Mouse (Mus musculus) gastrocnemius, postnatal 25 days (tissue): ENCODE data around the gene Eif2s2. TPM values are rescaled to one million over a fixed set of nuclear protein-coding genes. Genes with fewer than 3 reads are reported as not detected.
"Not testable (repeated sequence)": the region's sequence is repeated elsewhere in the genome, so short reads cannot be mapped to it uniquely, and the experiment has no call there.

Source experiments
- DNase-seq: peaks from one replicate; pipeline ENCODE4 v3.0.0; 2022
- long read RNA-seq, 2 experiments: library from polyadenylated mRNA; stranded (forward); transcript quantifications; one replicate each; pipeline ENCODE4 v2.0.0; 2021
- total RNA-seq, 2 experiments: library from RNA; stranded (reverse); gene quantifications; 1 replicate in 1 of 2; 2 replicates in 1 of 2; pipeline ENCODE4 v1.2.3; 2021

Gene Eif2s2
- total RNA-seq, result 100 to 1,000 TPM in 1 of 2 experiments, 10 to 100 TPM in 1; 95.7 to 102 TPM
- long read RNA-seq, experiment 1, full-length matches to known transcripts, result 448 of 474 reads
- long read RNA-seq, experiment 1, partial matches to known transcripts, result 12 of 474 reads
- long read RNA-seq, experiment 1, other reads (novel, unspliced or antisense), result 14 of 474 reads
- long read RNA-seq, experiment 2, full-length matches to known transcripts, result 413 of 431 reads
- long read RNA-seq, experiment 2, partial matches to known transcripts, result 8 of 431 reads
- long read RNA-seq, experiment 2, other reads (novel, unspliced or antisense), result 10 of 431 reads

GRCm38 (mm10) chr2:154892201-154893044, at the start of gene Eif2s2:
Gene Eif2s2 (minus strand): TSS chr2:154892935.
- DNase-seq, result peak; percentile 97

DNA sequence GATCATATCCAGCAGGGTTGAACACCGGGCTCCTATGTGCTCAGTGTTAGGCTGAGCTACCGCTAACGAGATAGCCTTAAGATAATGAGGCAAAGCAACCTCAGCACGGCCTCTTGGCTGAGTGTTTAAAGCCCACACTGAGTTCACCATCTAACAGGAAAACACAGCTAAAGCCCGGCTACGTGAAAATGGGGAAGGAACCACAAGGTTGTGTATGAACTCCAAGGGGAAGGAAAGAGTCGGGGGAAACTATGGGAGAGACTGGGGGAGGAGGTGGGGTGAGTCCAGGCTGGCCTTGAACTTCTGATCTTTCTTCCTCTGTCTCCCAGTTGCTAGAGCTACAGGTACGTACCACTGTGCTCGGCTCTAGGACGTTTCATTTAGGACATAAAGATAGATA, 49.2 kb upstream of the Eif2s2 start:
- no peak for DNase-seq

DNA sequence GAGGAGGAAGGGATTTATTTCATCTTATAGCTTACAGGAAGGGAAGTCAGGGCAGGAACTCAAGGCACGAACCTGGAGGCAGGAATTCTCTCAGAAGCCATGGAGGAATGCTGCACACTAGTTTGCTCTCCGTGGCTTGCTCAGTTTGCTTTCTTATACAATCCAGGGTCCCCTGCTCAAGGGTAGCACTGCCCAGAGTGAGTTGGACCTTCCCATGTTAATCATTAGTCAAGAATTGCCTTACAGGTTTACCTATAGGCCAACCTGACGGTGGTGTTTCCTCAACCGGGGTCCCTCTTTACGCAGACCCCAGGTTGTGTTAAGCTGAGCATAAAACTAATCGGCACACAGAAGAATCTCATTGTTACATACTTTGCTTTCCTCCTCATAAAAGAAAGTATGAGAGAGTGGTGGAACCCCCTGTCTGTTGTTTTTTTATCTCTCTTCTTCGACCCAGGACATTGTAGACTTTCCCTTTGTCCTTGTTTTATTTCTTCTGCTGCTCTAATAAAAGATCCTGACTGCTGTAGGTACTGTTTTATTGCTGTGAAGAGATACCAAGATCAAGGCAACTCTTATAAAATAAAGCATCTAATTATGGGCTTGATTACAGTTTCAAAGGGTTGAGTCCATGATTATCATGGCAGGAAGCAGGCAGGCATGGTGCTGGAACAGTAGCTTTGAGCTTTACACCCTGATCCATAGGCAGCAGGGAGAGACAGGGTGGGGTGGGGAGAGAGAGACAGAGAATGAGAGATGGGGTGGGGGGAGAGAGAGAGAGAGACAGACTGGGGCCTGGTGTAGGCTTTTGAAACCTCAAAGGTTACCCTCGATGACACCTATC, 45.0 kb upstream of the Eif2s2 start:
- DNase-seq, result no peak

DNA sequence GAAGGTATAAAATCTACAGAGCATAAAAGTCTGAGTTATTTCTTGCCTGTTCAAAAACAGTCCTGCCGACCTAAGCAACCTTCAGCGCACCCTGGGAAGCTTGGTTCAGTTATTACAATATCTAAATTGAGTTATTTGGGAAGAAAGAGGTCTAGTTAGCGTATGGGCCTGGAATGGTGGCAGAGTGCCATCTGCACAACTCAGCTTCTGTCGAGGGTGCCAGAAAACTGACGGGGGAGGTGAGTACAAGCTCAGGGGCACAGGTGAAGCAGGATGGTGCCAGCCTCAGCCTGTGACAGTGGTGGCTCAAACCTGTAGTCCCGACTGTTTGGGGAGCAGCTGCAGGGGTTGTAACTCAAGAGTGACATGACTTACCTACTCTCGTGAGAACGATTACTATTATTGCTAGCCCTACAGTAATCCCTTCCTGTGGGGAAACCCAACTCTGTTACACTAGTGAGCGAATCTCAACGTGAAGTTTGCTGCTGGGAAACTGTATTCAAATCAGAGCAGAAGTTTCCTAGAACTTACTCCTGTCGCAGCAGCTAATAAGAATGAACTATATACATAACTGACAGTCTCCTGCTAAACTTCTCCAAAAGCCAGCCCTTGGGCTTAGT, 43.9 kb upstream of the Eif2s2 start:
- DNase-seq, result no peak

GRCm38 (mm10) chr2:154936106-154936505, 43.4 kb upstream of the Eif2s2 start:
- no peak for DNase-seq

- DNase-seq, result no peak
Measured at GRCm38 (mm10) chr2:154933884-154934283, 41.1 kb upstream of the Eif2s2 start.

- DNase-seq, result no peak
Measured at GRCm38 (mm10) chr2:154928298-154928697, 35.6 kb upstream of the Eif2s2 start.

DNA sequence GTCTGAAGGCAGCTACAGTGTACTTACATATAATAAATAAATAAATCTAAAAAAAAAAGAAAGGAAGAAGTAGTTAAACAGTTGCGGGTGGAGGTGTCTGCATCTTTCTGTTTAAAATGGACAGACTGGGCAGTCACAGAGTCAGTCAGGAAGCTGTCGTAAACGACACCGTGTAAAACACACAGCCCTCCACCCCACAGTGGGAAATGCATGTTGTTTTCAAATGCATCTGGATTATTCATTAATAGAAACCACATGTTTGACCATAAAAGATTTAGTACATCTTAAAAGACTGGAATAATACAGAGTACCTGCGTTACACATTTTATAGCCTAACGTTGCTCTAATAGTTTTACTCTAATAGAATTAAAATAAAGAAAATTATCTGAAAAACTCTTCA, 34.1 kb upstream of the Eif2s2 start:
- no peak for DNase-seq

- DNase-seq, result no peak
Measured at GRCm38 (mm10) chr2:154925411-154926031, 32.8 kb upstream of the Eif2s2 start.

GRCm38 (mm10) chr2:154922134-154922533, 29.4 kb upstream of the Eif2s2 start:
- DNase-seq, result not testable (repeated sequence)

- DNase-seq, result no peak
Measured at GRCm38 (mm10) chr2:154920896-154921295, 28.2 kb upstream of the Eif2s2 start.

- no peak for DNase-seq
Measured at GRCm38 (mm10) chr2:154917866-154918641, 25.3 kb upstream of the Eif2s2 start.

DNA sequence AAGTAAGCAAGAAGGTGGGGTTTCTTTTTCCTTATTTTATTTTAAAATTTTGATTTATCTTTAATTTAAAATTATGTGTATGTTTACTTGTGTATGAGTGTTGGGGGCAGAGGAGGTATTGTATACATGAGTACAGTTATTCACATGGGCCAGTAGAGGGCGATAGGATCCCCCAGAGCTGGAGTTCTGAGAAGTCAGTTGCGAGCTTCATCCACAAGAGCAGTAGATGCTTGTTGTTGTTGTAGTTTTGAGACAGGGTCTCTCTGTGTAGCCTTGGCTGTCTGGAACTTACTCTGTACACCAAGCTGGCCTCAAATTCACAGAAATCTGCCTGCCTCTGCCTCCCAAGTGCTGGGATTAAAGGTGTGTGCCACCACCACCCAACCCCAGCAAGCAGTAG, 23.8 kb upstream of the Eif2s2 start:
- DNase-seq, result no peak

DNA sequence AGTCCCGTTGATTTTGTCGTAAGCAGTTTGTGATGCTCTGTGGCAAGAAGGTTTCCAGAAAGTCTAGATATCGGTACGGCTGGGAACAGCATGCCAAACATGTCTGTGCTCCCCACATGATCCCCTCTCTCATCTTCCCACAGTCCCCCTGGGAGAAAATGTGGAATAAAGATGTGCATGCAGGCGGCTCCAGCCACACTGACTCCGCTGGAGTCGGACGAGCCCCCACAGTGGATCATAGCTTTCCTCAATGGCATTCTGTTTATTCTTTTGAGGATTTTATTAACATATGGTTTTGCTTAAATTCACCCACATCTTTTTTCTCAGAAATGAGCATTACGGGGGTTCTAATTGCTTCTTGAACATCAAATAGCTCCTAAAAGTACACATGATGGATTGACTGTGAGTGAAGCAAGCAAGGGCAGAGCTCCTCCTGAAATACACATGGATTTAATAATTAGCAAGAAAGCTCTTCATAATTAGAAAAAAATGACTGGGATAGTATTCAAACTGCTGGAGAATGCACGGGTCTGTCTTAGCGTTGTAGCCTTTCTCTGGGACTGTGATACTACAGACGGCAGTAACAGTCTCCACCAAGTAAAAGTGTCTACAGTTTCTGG, 23.3 kb upstream of the Eif2s2 start:
- no peak for DNase-seq

DNA sequence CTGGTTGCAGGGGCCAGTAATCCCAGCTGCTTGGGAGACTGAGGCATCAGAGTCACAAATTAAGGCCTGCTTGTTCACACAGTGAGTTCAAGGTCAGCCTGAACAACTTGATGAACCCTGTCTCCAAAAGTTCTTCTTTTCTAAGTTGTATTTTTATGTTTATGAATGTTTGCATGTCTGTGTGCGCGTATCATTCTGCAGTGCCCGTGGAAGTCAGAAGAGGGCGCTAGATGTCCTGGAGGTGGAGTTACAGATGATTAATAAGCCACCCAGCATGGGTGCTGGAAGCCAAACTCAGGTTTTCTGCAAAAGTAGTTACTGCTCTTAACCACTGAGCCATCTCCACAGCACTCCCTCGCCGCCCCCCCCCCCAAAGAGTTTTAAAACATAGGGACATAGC, 17.1 kb upstream of the Eif2s2 start:
- no peak for DNase-seq

DNA sequence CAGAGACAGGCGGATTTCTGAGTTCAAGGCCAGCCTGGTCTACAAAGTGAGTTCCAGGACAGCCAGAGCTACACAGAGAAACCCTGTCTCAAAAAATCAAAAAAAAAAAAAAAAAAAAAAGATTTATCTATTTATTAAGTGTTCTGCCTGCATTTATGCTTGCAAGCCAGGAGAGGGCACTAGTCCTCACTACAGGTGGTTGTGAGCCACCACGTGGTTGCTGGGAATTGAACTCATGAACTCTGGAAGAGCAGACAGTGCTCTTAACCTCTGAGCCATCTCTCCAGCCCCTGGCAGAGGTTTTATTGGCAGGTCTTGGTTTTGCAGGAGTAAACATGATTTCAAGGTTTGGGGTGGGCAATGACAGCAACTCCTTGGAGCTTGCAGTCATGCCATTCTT, 15.5 kb upstream of the Eif2s2 start:
- not testable (repeated sequence) for DNase-seq

DNA sequence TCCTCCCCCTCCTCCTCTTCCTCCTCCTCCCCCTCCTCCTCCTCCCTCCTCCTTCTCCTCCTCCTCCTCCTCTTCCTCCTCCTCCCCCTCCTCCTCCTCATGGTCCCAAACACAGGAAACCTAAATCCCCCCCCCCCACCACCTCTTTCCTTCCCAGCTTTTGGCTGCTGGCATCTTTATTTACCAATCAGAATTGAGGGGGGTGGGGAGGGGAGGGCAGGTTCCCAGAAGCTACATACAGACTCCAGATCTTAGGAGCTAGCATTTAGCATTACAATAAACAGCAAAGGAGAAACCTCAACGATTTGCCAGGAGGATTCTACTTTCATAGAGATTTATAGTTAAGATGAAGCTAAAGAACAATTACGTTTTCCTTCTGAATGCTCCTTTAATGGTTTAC, 13.1 kb upstream of the Eif2s2 start:
- DNase-seq, result no peak

DNA sequence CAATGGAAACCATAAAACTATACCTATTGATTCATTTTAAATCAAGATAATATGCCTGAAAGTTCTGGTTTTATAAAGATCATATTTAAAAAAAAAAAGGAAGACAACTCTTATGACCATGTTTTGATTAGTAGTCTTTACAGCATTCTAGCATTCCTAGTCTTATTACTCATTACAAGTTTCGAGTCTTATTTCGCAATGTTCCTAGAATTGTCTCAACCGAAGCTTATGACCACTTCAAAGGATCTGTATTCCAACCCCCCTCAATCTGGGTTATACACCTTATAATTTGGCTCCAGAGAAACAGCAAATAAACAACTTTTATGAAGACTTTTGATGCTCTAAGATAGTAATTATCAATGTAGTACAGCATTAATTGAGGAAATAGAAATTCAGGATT, 9.4 kb upstream of the Eif2s2 start:
- no peak for DNase-seq

DNA sequence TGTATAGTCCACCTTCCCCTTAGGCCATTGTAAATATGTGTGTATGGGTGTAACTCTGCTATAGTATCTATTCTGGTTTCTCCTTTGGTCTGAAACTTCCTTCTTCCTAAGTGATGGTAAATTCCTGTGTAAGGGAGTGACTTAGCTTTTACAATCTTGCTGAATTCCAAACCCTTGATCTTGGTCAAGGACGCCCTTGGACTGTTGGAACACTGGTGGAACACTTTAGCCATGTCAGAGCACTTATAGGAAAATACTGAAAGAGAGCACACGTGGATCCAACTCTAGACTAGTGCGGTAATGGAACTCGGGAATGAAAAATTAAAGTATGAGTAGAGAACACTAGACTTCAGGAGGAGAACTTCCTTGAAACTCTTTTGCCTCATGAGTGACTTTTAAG, 6.7 kb upstream of the Eif2s2 start:
- DNase-seq, result not testable (repeated sequence)

DNA sequence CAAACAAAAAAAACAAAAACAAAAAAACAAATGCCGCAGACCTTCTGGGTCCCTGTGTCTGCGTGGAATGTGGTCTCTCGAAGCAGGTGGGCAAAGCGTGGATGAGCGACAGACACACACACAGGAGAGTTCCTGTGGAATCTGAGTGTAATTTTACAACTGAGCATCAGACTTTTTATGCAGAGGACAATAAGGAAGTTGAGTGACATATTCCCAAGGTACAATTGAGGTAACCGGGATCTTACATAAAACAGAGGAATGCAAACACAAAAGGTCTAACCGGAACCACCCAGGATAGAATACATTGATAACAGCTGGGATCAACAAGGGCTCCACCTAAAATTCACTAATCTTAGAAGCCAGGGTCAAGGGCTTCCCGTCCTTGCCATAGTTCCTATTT, 6.3 kb upstream of the Eif2s2 start:
- DNase-seq, result not testable (repeated sequence)
